Mouse (Mus musculus): ENCODE results near the gene Itpr2. TPM values are rescaled to one million over a fixed set of nuclear protein-coding genes. Genes with fewer than 3 reads are reported as not detected.

Gene Itpr2
- polyA plus RNA-seq, 1 experiment: 8.5 TPM

- no peak for DNase-seq (ENCODE audit: extremely low spot score in 1 of 2, low spot score in 1 of 2)
Observed at GRCm38 (mm10) chr6:146273256-146273655, 228.8 kb downstream of the Itpr2 start.

- DNase-seq (ENCODE audit: extremely low spot score in 1 of 2, low spot score in 1 of 2): peak in 1 of 2 experiments; percentile 89
Observed at GRCm38 (mm10) chr6:146272253-146273036, 229.6 kb downstream of the Itpr2 start.

GRCm38 (mm10) chr6:146270776-146271533 lies 231.1 kb downstream of the Itpr2 start:
- DNase-seq (ENCODE audit: extremely low spot score in 1 of 2, low spot score in 1 of 2): peak; percentile 58 to 73

- no peak for DNase-seq (ENCODE audit: extremely low spot score in 1 of 2, low spot score in 1 of 2)
Observed at GRCm38 (mm10) chr6:146270162-146270561, 231.9 kb downstream of the Itpr2 start.

GRCm38 (mm10) chr6:146269291-146269690 lies 232.7 kb downstream of the Itpr2 start:
- no peak for DNase-seq (ENCODE audit: extremely low spot score in 1 of 2, low spot score in 1 of 2)

- no peak for DNase-seq (ENCODE audit: extremely low spot score in 1 of 2, low spot score in 1 of 2)
Observed at GRCm38 (mm10) chr6:146260674-146261376, 241.2 kb downstream of the Itpr2 start.

- no peak for DNase-seq (ENCODE audit: extremely low spot score in 1 of 2, low spot score in 1 of 2)
Observed at GRCm38 (mm10) chr6:146258751-146259150, 243.3 kb downstream of the Itpr2 start.

GRCm38 (mm10) chr6:146258261-146258660 lies 243.8 kb downstream of the Itpr2 start:
- no peak for DNase-seq (ENCODE audit: extremely low spot score in 1 of 2, low spot score in 1 of 2)

GRCm38 (mm10) chr6:146256947-146257670 lies 244.9 kb downstream of the Itpr2 start:
- no peak for DNase-seq (ENCODE audit: extremely low spot score in 1 of 2, low spot score in 1 of 2)

GRCm38 (mm10) chr6:146256401-146256800 lies 245.6 kb downstream of the Itpr2 start:
- no peak for DNase-seq (ENCODE audit: extremely low spot score in 1 of 2, low spot score in 1 of 2)

- DNase-seq (ENCODE audit: extremely low spot score in 1 of 2, low spot score in 1 of 2): no peak
Observed at GRCm38 (mm10) chr6:146255656-146256055, 246.4 kb downstream of the Itpr2 start.

GRCm38 (mm10) chr6:146254931-146255330 lies 247.1 kb downstream of the Itpr2 start:
- no peak for DNase-seq (ENCODE audit: extremely low spot score in 1 of 2, low spot score in 1 of 2)

GRCm38 (mm10) chr6:146254216-146254820 lies 247.7 kb downstream of the Itpr2 start:
- no peak for DNase-seq (ENCODE audit: extremely low spot score in 1 of 2, low spot score in 1 of 2)

GRCm38 (mm10) chr6:146249096-146249495 lies 252.9 kb downstream of the Itpr2 start:
- no peak for DNase-seq (ENCODE audit: extremely low spot score in 1 of 2, low spot score in 1 of 2)

- DNase-seq (ENCODE audit: extremely low spot score in 1 of 2, low spot score in 1 of 2): no peak
Observed at GRCm38 (mm10) chr6:146248341-146248740, 253.7 kb downstream of the Itpr2 start.

- no peak for DNase-seq (ENCODE audit: extremely low spot score in 1 of 2, low spot score in 1 of 2)
Observed at GRCm38 (mm10) chr6:146247906-146248305, 254.1 kb downstream of the Itpr2 start.

GRCm38 (mm10) chr6:146246368-146246767 lies 255.7 kb downstream of the Itpr2 start:
- no peak for DNase-seq (ENCODE audit: extremely low spot score in 1 of 2, low spot score in 1 of 2)

GRCm38 (mm10) chr6:146245888-146246287 lies 256.1 kb downstream of the Itpr2 start:
- DNase-seq (ENCODE audit: extremely low spot score in 1 of 2, low spot score in 1 of 2): no peak

- no peak for DNase-seq (ENCODE audit: extremely low spot score in 1 of 2, low spot score in 1 of 2)
Observed at GRCm38 (mm10) chr6:146243068-146243467, 259.0 kb downstream of the Itpr2 start.

GRCm38 (mm10) chr6:146241336-146241735 lies 260.7 kb downstream of the Itpr2 start:
- no peak for DNase-seq (ENCODE audit: extremely low spot score in 1 of 2, low spot score in 1 of 2)
